Mouse (Mus musculus) urinary bladder, postnatal 25 days (tissue): ENCODE results near the gene Spty2d1.
A peak's percentile ranks its signal among the peaks of the same experiment; 100 is the strongest.

ENCODE experiments used
- DNase-seq: peaks from one replicate; pipeline ENCODE4 v3.0.0; 2022; ENCODE audit warnings: low spot score

The Spty2d1 gene

GRCm38 (mm10) chr7:46987073-46987472 lies 21.1 kb downstream of the Spty2d1 start:
- no peak for DNase-seq

GRCm38 (mm10) chr7:46986646-46987045 lies 21.6 kb downstream of the Spty2d1 start:
- no peak for DNase-seq

GRCm38 (mm10) chr7:46985718-46986505 lies 22.3 kb downstream of the Spty2d1 start:
- DNase-seq: no peak

GRCm38 (mm10) chr7:46983280-46983679 lies 24.9 kb downstream of the Spty2d1 start, which contains the start of gene Gm9999:
TSS of gene Gm9999 (plus strand) at chr7:46983580.
- no peak for DNase-seq

GRCm38 (mm10) chr7:46975456-46975855 lies 32.8 kb downstream of the Spty2d1 start:
- DNase-seq: no peak

- no peak for DNase-seq
Observed at GRCm38 (mm10) chr7:46974648-46975047, 33.6 kb downstream of the Spty2d1 start.

GRCm38 (mm10) chr7:46969898-46970297 lies 38.3 kb downstream of the Spty2d1 start:
- no peak for DNase-seq

GRCm38 (mm10) chr7:46964070-46964469 lies 44.1 kb downstream of the Spty2d1 start:
- DNase-seq: no peak

- DNase-seq: peak; percentile 49
Observed at GRCm38 (mm10) chr7:46962806-46963618, 45.2 kb downstream of the Spty2d1 start.

GRCm38 (mm10) chr7:46962132-46962531 lies 46.1 kb downstream of the Spty2d1 start:
- DNase-seq: no peak

GRCm38 (mm10) chr7:46960991-46961390 lies 47.2 kb downstream of the Spty2d1 start:
- no peak for DNase-seq

GRCm38 (mm10) chr7:46958853-46959252 lies 49.4 kb downstream of the Spty2d1 start:
- DNase-seq: no peak

GRCm38 (mm10) chr7:46957831-46958691 lies 50.1 kb downstream of the Spty2d1 start, which contains the start of gene Uevld:
TSS of gene Uevld (minus strand) at chr7:46958527.
- peak; percentile 96 for DNase-seq
